9 mouse cellular contexts compared by ENCODE assay signal in genomic region chr15:77185614-77186013, GRCm38 (mm10).
DNase-seq lines count a peak whose midpoint lies in the region; ATAC-seq and TF ChIP-seq lines count a peak whose summit lies in the region.
"Had no signal": no experiment of that assay in that cellular context is flagged by ENCODE, and none has a peak within 500 bp of the region (broad histone marks: within the 10 kb centered on the region; RNA-seq: fewer than 3 reads in every experiment).

No protein-coding gene starts in this region.

- H3K4me2 ChIP-seq in stomach, postnatal 0 days (replicated peaks; ENCODE audit: low read depth): no peak overlapping the region
- H3K4me2 ChIP-seq in midbrain, embryonic 15.5 days: no peak overlapping the region

- no peaks in the 10 kb centered on the region for H3K36me3 ChIP-seq in stomach, postnatal 0 days (ENCODE audit: control insufficient read depth, insufficient read depth, low read length)
- H3K36me3 ChIP-seq in midbrain, embryonic 15.5 days (replicated peaks): no peaks in the 10 kb centered on the region

- no peaks in the 10 kb centered on the region for H3K9me3 ChIP-seq in stomach, postnatal 0 days (ENCODE audit: control insufficient read depth, low read length)
- no peaks in the 10 kb centered on the region for H3K9me3 ChIP-seq in midbrain, embryonic 15.5 days

- 43% methylated on average over 5 of the region's 5 CpGs for WGBS in stomach, postnatal 0 days
- 62% methylated on average over 5 of the region's 5 CpGs for WGBS in midbrain, embryonic 15.5 days

- no peaks in the 10 kb centered on the region for H3K27me3 ChIP-seq in stomach, postnatal 0 days (ENCODE audit: control insufficient read depth, insufficient read depth, low read length)
- no peaks in the 10 kb centered on the region for H3K27me3 ChIP-seq in midbrain, embryonic 15.5 days (replicated peaks)

- no peak overlapping the region for H3K9ac ChIP-seq in stomach, postnatal 0 days (ENCODE audit: low read length)
- H3K9ac ChIP-seq in midbrain, embryonic 15.5 days: no peak overlapping the region

- TF ChIP-seq CTCF in stomach, postnatal 0 days (IDR thresholded peaks at IDR 0.05; ENCODE audit: low read depth): no peak

- peak; percentile 35 for DNase-seq in kidney, postnatal 10 days
- DNase-seq in kidney, adult 18-20 months: no peak
- peak; percentile 60 for DNase-seq in R1 (ENCODE audit: low read depth, low spot score)
- peak; percentile 39 for DNase-seq in embryo, embryonic 11 days
- DNase-seq in heart, postnatal 14 days: peak; percentile 50 to 60
- no peak for DNase-seq in stomach, postnatal 0 days (ENCODE audit: low spot score)
- DNase-seq: cerebellum, adult 18-20 months had no signal

- peaks cover 4% of the 10 kb centered on the region; the same call in 1 of the 2 replicates for H3K4me1 ChIP-seq in stomach, postnatal 0 days (replicated peaks; ENCODE audit: control insufficient read depth, insufficient read depth)
- H3K4me1 ChIP-seq in midbrain, embryonic 15.5 days: peaks cover 8% of the 10 kb centered on the region

- intact Hi-C loops in heart, postnatal 14 days (cut with DNase I): no loop called here

- no peak overlapping the region for H3K27ac ChIP-seq in stomach, postnatal 0 days (replicated peaks)
- H3K27ac ChIP-seq in midbrain, embryonic 15.5 days: no peak overlapping the region
- H3K27ac ChIP-seq: macrophage had no signal

- no peak overlapping the region for H3K4me3 ChIP-seq in stomach, postnatal 0 days (ENCODE audit: low read depth, low read length)
- H3K4me3 ChIP-seq in midbrain, embryonic 15.5 days: no peak overlapping the region

- TF ChIP-seq EP300 in stomach, postnatal 0 days (optimal IDR thresholded peaks at IDR 0.05): no peak

- ATAC-seq in stomach, postnatal 0 days (ENCODE audit: low FRiP score, low TSS enrichment): no peak
- ATAC-seq in midbrain, embryonic 15.5 days (replicated peaks): no peak

Comparison
In these comparisons a context has a peak if more than half of its experiments do, and no peak if none do; other contexts are left out.
1. DNase-seq: peak in kidney, postnatal 10 days (single experiment), R1 (single experiment), embryo, embryonic 11 days (single experiment) and heart, postnatal 14 days (2 of 2); none in kidney, adult 18-20 months (single experiment) and stomach, postnatal 0 days (single experiment).